Mouse (Mus musculus) layer of hippocampus, postnatal 25 days (tissue): ENCODE data around the gene Kcnma1. TPM values are rescaled to one million over a fixed set of nuclear protein-coding genes. Genes with fewer than 3 reads are reported as not detected.

Experiments
- total RNA-seq, 2 experiments: library from RNA; stranded (reverse); gene quantifications; 2 replicates each; pipeline ENCODE4 v1.2.3; 2021

Gene Kcnma1
- total RNA-seq, 2 experiments from 2014 or later = 123 to 154 TPM

Other genes starting within 250 kb of the Kcnma1 start
- 10 to 100 TPM; 52.0 to 54.3 TPM for gene Dlg5, start 231.4 kb upstream of the Kcnma1 start, total RNA-seq